Mouse (Mus musculus): Measurements from ENCODE around the gene Rbm24.

Gene Rbm24

GRCm38 (mm10) chr13:46444021-46444420 lies 25.8 kb downstream of the Rbm24 start:
- DNase-seq = no peak

- DNase-seq = no peak
Observed at GRCm38 (mm10) chr13:46446062-46446461, 27.8 kb downstream of the Rbm24 start.

- DNase-seq = no peak
Observed at GRCm38 (mm10) chr13:46448276-46448675, 30.0 kb downstream of the Rbm24 start.

- no peak for DNase-seq
Observed at GRCm38 (mm10) chr13:46449955-46450354, 31.7 kb downstream of the Rbm24 start.

- DNase-seq = no peak
Observed at GRCm38 (mm10) chr13:46450623-46451022, 32.4 kb downstream of the Rbm24 start.

- no peak for DNase-seq
Observed at GRCm38 (mm10) chr13:46451548-46451947, 33.3 kb downstream of the Rbm24 start.

GRCm38 (mm10) chr13:46459546-46459945 lies 41.3 kb downstream of the Rbm24 start:
- DNase-seq = no peak

GRCm38 (mm10) chr13:46462280-46462679 lies 44.0 kb downstream of the Rbm24 start:
- DNase-seq = no peak

- no peak for DNase-seq
Observed at GRCm38 (mm10) chr13:46463764-46464163, 45.5 kb downstream of the Rbm24 start.

GRCm38 (mm10) chr13:46468251-46468650 lies 50.0 kb downstream of the Rbm24 start:
- no peak for DNase-seq

- DNase-seq = no peak
Observed at GRCm38 (mm10) chr13:46469536-46469935, 51.3 kb downstream of the Rbm24 start.

All from embryo, embryonic 11 days (tissue).